Mouse (Mus musculus) midbrain, embryonic 14.5 days (tissue): ENCODE results near the gene Myh14. TPM values are rescaled to one million over a fixed set of nuclear protein-coding genes. Genes with fewer than 3 reads are reported as not detected.

Experiments used
- ATAC-seq: fragments of 200-750 bp; cut with Nextera tagmentation; 2 replicates; pipeline ENCODE4 v1.8.0; 2017; ENCODE audit warnings: moderate number of reproducible peaks, moderate library complexity; ENCODE audit not compliant: low FRiP score, low TSS enrichment
- DNase-seq: peaks from one replicate; pipeline ENCODE4 v3.0.0-alpha.2; 2015
- H3K27ac ChIP-seq: fragments of 300-500 bp; sonication (generic); replicated peaks from 2 replicates; pipeline ENCODE4 v1.5.1; 2014; ENCODE audit warnings: mild to moderate bottlenecking, low read depth, low read length, moderate library complexity
- H3K27me3 ChIP-seq: fragments of 300-500 bp; sonication (generic); 2 replicates; pipeline ENCODE4 v1.6.1; 2014; ENCODE audit warnings: low read length, control low read depth, mixed read lengths; ENCODE audit not compliant: control insufficient read depth, insufficient read depth
- H3K36me3 ChIP-seq: fragments of 300-500 bp; sonication (generic); 2 replicates; pipeline ENCODE4 v1.6.1; 2014; ENCODE audit warnings: low read length, control low read depth; ENCODE audit not compliant: control insufficient read depth, insufficient read depth
- H3K4me1 ChIP-seq: fragments of 300-500 bp; sonication (generic); 2 replicates; pipeline ENCODE4 v1.6.1; 2014; ENCODE audit warnings: mild to moderate bottlenecking, antibody characterized with exemption, low read length, control low read depth; ENCODE audit not compliant: control insufficient read depth, insufficient read depth
- H3K4me2 ChIP-seq: fragments of 300-500 bp; sonication (generic); 2 replicates; pipeline ENCODE4 v1.6.1; 2014; ENCODE audit warnings: mild to moderate bottlenecking, low read length, moderate library complexity
- H3K4me3 ChIP-seq: fragments of 300-500 bp; sonication (generic); replicated peaks from 2 replicates; pipeline ENCODE4 v1.5.1; 2014; ENCODE audit warnings: low read depth, low read length
- H3K9ac ChIP-seq: fragments of 300-500 bp; sonication (generic); replicated peaks from 2 replicates; pipeline ENCODE4 v1.6.1; 2014; ENCODE audit warnings: mild to moderate bottlenecking, low read length, moderate library complexity
- H3K9me3 ChIP-seq: fragments of 300-500 bp; sonication (generic); 2 replicates; pipeline ENCODE4 v1.6.1; 2016; ENCODE audit warnings: low read length, control low read depth, mixed read lengths; ENCODE audit not compliant: control insufficient read depth
- WGBS: fragments of 180-500 bp; shearing (Covaris S2); extraction: QIAGEN DNeasy Blood & Tissue Kit; methylation state at CpG from one replicate; pipeline ENCODE4 v1.1.7; 2014; 5-methylcytosine and 5-hydroxymethylcytosine counted together
- polyA plus RNA-seq: library from polyadenylated mRNA; unstranded; fragments of >200 nt; fragmentation: Nextera tagmentation; extraction: Ambion mirVana; gene quantifications from 2 replicates; pipeline ENCODE4 v1.2.1, GENCODE M21; 2014

Gene Myh14
- polyA plus RNA-seq, 1 experiment from 2014 or later = 2.7 TPM

DNA sequence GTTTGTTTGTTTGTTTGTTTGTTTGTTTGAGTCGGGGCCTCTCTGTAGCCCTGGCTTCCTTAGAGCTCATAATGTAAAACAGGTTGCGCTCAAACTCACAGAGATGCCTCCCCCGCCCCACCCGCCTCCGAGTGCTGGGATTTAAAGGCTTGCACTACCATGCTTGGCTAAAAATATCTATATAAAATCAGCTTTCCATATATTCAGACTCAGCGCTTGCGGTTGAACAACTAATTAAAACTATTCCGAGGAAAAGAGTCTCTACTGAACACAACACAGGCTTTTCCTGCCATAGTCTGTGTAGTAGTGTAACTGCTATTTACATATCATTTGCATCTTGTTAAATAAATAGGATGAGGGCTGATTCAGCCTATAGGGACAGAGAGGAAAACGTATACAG is 34.0 kb downstream of the Myh14 start:
- 87% methylated on average over 9 of the region's 9 CpGs for WGBS

DNA sequence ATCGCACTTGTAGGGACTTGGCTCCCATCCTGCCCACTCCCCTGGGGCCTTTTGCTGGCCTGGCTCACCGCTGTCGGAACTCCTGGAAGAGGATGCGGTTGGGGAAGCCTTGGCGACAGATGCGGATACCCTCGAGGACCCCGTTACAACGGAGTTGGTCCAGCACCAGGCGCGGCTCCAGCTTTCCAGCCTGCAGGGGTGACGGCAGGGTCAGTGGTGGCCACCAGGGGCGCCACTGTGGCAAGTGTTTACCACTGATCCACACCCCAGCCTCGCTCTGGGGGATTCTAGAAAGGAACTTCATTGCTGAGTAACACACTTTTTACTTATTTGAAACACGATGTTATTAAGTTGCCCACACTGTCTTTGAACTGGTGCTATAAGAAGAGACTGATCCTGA is 37.2 kb downstream of the Myh14 start:
- H3K27ac ChIP-seq = no peak overlapping the region
- no peaks in the 10 kb centered on the region for H3K36me3 ChIP-seq
- H3K4me2 ChIP-seq = no peak overlapping the region
- no peak overlapping the region for H3K4me3 ChIP-seq
- 0 out of 2 replicates have a peak, but pooled peaks cover 4% of the 10 kb centered on the region for H3K9me3 ChIP-seq
- peaks cover 10% of the 10 kb centered on the region; the same call in 1 of the 2 replicates for H3K27me3 ChIP-seq
- H3K9ac ChIP-seq = no peak overlapping the region
- H3K4me1 ChIP-seq = no peaks in the 10 kb centered on the region
- WGBS = 14% methylated on average over 15 of the region's 15 CpGs
- DNase-seq (peak; percentile 39), ATAC-seq (no peak)

More for the DNA sequence above, 34.0 kb downstream of the Myh14 start:
- ATAC-seq (no peak), DNase-seq (no peak)
- no peaks in the 10 kb centered on the region for H3K4me1 ChIP-seq
- H3K4me3 ChIP-seq = no peak overlapping the region
- no peak overlapping the region for H3K9ac ChIP-seq
- no peaks in the 10 kb centered on the region for H3K36me3 ChIP-seq
- peaks cover 34% of the 10 kb centered on the region for H3K27me3 ChIP-seq
- H3K4me2 ChIP-seq = no peak overlapping the region
- no peak overlapping the region for H3K27ac ChIP-seq
- 0 out of 2 replicates have a peak, but pooled peaks cover 4% of the 10 kb centered on the region for H3K9me3 ChIP-seq

DNA sequence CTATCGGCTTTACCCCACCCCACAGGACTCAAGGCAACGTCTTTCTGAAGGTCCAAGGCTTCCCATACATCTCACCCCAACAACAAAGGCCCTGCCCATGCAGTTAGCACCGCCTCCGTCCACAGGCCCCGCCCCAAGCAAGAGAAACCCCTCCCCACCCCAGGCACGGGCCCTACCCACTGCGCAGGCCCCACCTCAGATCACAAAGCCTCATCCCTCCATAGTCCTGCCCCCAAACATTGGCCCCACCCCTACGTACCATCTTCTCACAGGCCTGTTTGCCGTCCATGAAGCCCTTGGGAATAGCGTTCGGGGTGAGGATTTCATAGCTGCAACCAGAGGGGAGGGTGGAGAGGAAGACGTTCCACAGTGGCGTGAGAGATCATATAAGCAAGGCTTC is 38.0 kb downstream of the Myh14 start:
- WGBS = 22% methylated on average over 13 of the region's 13 CpGs
- no peak overlapping the region for H3K9ac ChIP-seq
- H3K4me1 ChIP-seq = no peaks in the 10 kb centered on the region
- 0 out of 2 replicates have a peak, but pooled peaks cover 6% of the 10 kb centered on the region for H3K27me3 ChIP-seq
- DNase-seq = no peak
- H3K36me3 ChIP-seq = no peaks in the 10 kb centered on the region
- H3K4me2 ChIP-seq = no peak overlapping the region
- no peak overlapping the region for H3K4me3 ChIP-seq
- 0 out of 2 replicates have a peak, but pooled peaks cover 4% of the 10 kb centered on the region for H3K9me3 ChIP-seq
- no peak for ATAC-seq
- H3K27ac ChIP-seq = no peak overlapping the region

DNA sequence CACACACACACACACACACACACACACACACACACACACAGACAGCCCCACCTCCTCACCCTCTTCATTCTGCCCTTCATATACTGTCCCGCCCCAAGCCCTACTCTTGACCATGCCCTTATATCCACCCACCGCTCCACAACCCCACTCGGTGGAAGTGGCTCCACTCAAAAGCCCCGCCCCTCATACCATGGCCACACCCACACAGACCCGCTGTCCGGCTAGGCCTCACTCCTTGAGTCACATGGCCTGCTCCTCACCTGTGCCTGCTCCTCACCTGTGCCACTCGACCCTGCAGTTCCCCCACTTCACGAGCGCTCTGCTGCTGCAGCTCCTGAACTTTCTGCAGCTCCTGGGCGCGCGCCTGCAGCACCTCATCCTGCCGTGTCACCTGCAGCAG is 40.2 kb downstream of the Myh14 start:
- no peak overlapping the region for H3K27ac ChIP-seq
- H3K9me3 ChIP-seq = no peaks in the 10 kb centered on the region
- no peak overlapping the region for H3K4me3 ChIP-seq
- 79% methylated on average over 13 of the region's 13 CpGs for WGBS
- H3K4me1 ChIP-seq = no peaks in the 10 kb centered on the region
- no peak overlapping the region for H3K9ac ChIP-seq
- DNase-seq (no peak), ATAC-seq (no peak)
- H3K36me3 ChIP-seq = no peaks in the 10 kb centered on the region
- H3K4me2 ChIP-seq = no peak overlapping the region
- 0 out of 2 replicates have a peak, but pooled peaks cover 6% of the 10 kb centered on the region for H3K27me3 ChIP-seq

DNA sequence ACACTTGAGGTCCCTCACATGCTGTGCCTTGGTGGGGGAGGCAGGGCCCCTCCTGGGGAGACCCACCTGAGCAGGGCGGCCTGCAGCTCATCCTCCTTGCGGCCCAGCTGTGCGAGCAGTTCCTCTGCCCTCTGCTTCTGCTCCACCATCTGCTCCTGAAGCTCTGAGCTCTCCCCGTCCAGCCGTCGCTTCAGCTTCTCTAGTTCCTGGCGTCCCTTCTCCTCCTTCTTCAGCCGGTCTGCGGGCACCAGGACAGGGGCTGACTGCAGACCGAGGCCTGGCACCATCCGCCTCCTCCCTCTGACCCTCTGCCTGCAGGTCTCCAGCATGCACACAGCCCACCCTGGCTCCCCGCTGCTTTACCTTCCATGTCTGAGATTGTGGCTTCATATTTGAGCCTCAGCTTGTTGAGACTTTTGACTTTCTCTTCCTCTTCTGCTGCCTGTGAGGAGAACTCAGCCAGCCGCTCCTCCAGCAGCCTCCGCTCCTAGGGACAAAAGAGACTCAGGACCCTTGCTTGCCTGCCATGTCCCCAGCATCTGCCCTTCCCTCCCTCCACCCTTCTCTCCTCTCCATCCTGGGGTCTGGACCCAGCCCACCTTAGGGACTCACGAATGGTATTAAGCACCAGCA is 42.1 kb downstream of the Myh14 start:
- Histone ChIP-seq H3K9ac (no peak overlapping the region), H3K36me3 (no peaks in the 10 kb centered on the region), H3K4me1 (no peaks in the 10 kb centered on the region), H3K4me2 (no peak overlapping the region), H3K27ac (no peak overlapping the region), H3K9me3 (no peaks in the 10 kb centered on the region), H3K4me3 (no peak overlapping the region), H3K27me3 (0 out of 2 replicates have a peak, but pooled peaks cover 6% of the 10 kb centered on the region)
- no peak for DNase-seq
- no peak for ATAC-seq
- WGBS = 90% methylated on average over 15 of the region's 15 CpGs

DNA sequence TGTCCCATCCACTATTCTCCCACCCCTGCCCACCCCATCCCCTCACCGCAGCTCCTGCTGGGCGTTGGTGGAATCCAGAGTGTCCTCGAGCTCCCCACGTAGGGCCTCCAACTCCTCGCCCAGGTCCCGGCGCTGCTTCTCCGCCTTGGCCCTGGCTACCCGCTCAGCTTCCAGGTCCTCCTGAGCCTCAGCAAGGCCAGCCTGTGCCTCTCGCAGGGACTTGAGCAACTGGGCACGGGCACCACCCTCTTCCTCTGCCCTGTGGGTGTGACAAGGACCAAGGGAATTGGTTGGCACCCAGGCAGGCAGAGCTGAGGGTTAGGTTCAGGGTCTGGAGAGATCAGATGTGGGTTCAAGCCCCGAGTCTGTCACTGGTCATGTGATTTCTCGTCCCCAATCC is 43.7 kb downstream of the Myh14 start:
- Histone ChIP-seq H3K27me3 (no peaks in the 10 kb centered on the region), H3K4me3 (no peak overlapping the region), H3K36me3 (no peaks in the 10 kb centered on the region), H3K4me2 (no peak overlapping the region), H3K27ac (no peak overlapping the region), H3K4me1 (no peaks in the 10 kb centered on the region), H3K9ac (no peak overlapping the region), H3K9me3 (no peaks in the 10 kb centered on the region)
- 86% methylated on average over 13 of the region's 13 CpGs for WGBS
- no peak for DNase-seq
- ATAC-seq = no peak

DNA sequence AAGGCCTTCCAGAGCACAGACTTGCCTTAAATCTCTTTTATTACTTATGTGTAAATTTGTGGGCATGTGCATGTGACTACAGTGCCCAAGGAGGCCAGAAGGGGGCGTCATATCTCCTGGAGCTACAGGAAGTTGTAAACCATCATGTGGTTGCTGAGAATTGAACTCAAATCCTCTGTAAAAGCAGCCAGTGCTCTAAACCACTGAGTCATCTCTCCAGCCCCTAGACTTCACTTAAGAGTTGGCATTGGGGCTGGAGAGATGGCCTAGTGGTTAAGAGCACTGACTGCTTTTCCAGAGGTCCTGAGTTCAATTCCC is 44.6 kb downstream of the Myh14 start:
- H3K27me3 ChIP-seq = no peaks in the 10 kb centered on the region
- no peak for ATAC-seq
- DNase-seq = no peak
- H3K9ac ChIP-seq = no peak overlapping the region
- no peak overlapping the region for H3K4me3 ChIP-seq
- WGBS = 60% methylated on average over 1 of the region's 1 CpGs
- H3K4me1 ChIP-seq = no peaks in the 10 kb centered on the region
- no peak overlapping the region for H3K27ac ChIP-seq
- H3K36me3 ChIP-seq = no peaks in the 10 kb centered on the region
- H3K9me3 ChIP-seq = no peaks in the 10 kb centered on the region
- no peak overlapping the region for H3K4me2 ChIP-seq

DNA sequence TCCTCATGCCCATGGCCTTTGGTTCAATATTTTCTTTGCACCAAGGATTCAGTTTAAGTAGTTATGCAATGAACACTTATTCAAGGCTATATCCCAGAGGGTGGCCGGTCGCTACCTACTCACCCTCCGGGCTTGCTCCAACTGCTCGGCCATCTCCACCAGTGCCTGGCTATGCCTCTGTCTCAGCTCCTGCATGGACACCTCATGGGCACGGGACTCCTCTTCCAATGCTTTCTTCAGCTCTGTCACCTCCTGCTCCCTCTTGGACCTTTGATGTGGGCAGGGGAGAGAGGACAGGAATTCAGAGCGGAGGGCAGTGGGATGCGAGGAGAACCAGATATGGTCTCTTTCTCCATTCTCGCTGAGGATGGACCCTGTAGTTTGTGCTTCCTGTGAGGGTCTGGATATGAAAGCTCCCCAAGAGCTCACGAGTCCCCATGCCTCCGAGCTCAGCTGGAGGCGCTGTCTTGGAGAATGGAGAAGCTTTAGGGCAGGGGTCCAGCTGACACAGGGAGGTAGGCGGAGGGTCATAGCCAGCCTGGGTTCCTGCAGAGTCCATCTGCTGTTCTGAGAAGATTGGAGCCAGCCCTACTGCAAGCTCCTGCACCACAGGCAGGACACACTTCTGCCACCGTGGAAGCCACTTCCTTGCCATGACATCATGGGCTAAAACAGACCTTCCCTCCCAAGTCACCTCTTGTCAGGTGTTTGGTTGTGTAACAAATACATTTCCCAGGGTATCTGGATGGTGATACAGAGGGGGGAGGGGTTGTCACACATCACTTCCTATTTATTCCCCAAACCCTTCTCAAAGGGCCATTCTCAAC is 45.2 kb downstream of the Myh14 start:
- no peak for ATAC-seq
- no peak for DNase-seq
- Histone ChIP-seq H3K27ac (no peak overlapping the region), H3K36me3 (no peaks in the 10 kb centered on the region), H3K4me1 (no peaks in the 10 kb centered on the region), H3K9me3 (no peaks in the 10 kb centered on the region), H3K9ac (no peak overlapping the region), H3K27me3 (no peaks in the 10 kb centered on the region), H3K4me3 (no peak overlapping the region), H3K4me2 (no peak overlapping the region)
- 89% methylated on average over 13 of the region's 13 CpGs for WGBS

DNA sequence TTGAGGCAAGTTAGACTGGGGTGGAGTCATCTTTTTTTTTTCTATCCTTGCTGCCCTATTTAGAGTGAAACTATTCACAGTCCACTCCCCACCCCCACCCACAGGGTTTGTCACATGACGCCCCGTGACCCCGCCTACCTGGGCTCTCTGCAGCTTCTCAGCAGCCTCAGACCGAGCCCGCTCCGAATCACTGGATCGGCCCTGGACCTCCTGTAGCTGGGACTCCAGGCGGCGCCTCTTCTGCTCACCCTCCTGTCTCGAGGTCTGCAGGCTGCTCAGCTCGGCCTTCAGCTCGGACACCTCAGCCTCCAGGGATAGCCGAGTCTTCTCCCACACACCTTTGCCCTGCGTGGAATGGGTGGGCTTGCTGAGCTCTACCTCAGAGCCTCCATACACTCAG is 45.8 kb downstream of the Myh14 start:
- DNase-seq (no peak), ATAC-seq (no peak)
- Histone ChIP-seq H3K4me2 (no peak overlapping the region), H3K4me3 (no peak overlapping the region), H3K9ac (no peak overlapping the region), H3K9me3 (0 out of 2 replicates have a peak, but pooled peaks cover 1% of the 10 kb centered on the region), H3K36me3 (no peaks in the 10 kb centered on the region), H3K27me3 (no peaks in the 10 kb centered on the region), H3K4me1 (no peaks in the 10 kb centered on the region), H3K27ac (no peak overlapping the region)
- 67% methylated on average over 14 of the region's 14 CpGs for WGBS
